Mouse (Mus musculus) spleen, adult 2 months (tissue): Measurements from ENCODE around the gene Depp1.

Source experiments
- CTCF ChIP-seq: fragments of 200-500 bp; IDR thresholded peaks from 2 replicates; pipeline ENCODE4 v1.5.1; 2011; ENCODE audit warnings: mild to moderate bottlenecking, inconsistent platforms; ENCODE audit not compliant: insufficient read depth, insufficient read length, insufficient replicate concordance; ENCODE audit errors: extremely low read depth
- POLR2A ChIP-seq: fragments of 200-500 bp; IDR thresholded peaks from 2 replicates; pipeline ENCODE4 v1.6.1; 2011; ENCODE audit warnings: low read depth, low read length, inconsistent platforms

DNA sequence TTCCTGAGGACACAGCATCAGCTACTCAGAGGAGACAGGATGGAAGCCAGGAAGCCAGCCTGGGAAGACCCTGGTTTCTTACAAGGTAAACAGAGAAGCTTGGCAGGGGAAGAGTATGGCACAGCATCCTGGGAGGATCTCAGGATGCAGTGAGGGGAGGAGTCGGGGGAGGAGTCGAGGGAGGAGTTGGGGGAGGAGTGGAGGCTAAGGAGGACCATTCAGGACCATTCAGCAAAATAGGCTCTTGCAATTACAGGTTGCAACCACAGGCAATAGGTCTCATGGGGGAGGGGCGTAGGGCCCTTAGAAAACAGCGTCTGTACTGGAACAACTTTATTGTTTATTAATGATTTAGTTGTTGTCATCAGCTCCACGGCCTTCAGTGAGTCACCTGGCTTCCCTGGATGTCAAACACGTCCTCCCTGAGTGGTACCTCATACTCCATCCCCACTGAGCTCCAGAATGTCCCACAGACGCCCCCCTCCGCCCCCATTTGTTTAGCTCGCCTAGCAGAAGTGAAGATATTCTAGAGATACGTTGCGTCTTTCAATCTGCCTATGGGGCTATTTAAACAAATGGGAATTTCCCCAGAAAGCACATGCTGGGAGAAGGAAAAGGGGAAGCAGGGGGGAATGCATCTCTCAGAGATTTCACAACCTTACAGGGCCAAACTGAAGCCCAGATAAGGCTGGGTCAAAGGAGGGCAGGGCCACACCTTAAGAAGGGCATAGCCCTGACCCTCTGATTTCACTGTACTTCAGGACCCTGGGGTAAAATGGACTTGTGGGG is 18.5 kb downstream of the Depp1 start:
- no peak for TF ChIP-seq CTCF
- no peak for TF ChIP-seq POLR2A
